Mouse (Mus musculus) small intestine, adult 2 months (tissue): ENCODE data around the gene Gstp3.
"Not testable (repeated sequence)": the region's sequence is repeated elsewhere in the genome, so short reads cannot be mapped to it uniquely, and the experiment has no call there.

ENCODE experiments used
- CTCF ChIP-seq: fragments of 200-500 bp; IDR thresholded peaks from 2 replicates; pipeline ENCODE4 v1.5.1; 2012; ENCODE audit warnings: low read depth, mild to moderate bottlenecking, control low read depth, inconsistent platforms, low read length, moderate library complexity, mixed read lengths; ENCODE audit not compliant: insufficient replicate concordance, insufficient read length; ENCODE audit errors: extremely low read depth
- POLR2A ChIP-seq: fragments of 200-500 bp; IDR thresholded peaks from 2 replicates; pipeline ENCODE4 v1.6.1; 2012; ENCODE audit warnings: low read depth, mild to moderate bottlenecking, control low read depth, inconsistent platforms, low read length, moderate library complexity

- not testable (repeated sequence) for TF ChIP-seq CTCF, POLR2A
Measured at GRCm38 (mm10) chr19:4060044-4060898, 902 bp upstream of the Gstp3 start.
